Mouse (Mus musculus) ES-Bruce4 (cell line): ENCODE results near the gene Grm7. TPM values are rescaled to one million over a fixed set of nuclear protein-coding genes. Genes with fewer than 3 reads are reported as not detected.

ENCODE experiments used
- H3K27ac ChIP-seq: 2 replicates; pipeline ENCODE4 v1.5.1; 2012; ENCODE audit warnings: low read length, inconsistent platforms; ENCODE audit not compliant: insufficient read depth
- H3K27me3 ChIP-seq: 2 replicates; pipeline ENCODE4 v1.6.1; 2012; ENCODE audit warnings: mild to moderate bottlenecking, low read length, inconsistent platforms; ENCODE audit not compliant: control insufficient read depth, poor library complexity, insufficient read depth, severe bottlenecking
- H3K36me3 ChIP-seq: 2 replicates; pipeline ENCODE4 v1.6.1; 2012; ENCODE audit warnings: inconsistent platforms, mild to moderate bottlenecking, low read length, moderate library complexity; ENCODE audit not compliant: control insufficient read depth, poor library complexity, insufficient read depth, severe bottlenecking
- H3K4me1 ChIP-seq: one replicate; pipeline ENCODE4 v1.8.1; 2011; ENCODE audit warnings: low read length; ENCODE audit not compliant: control insufficient read depth, insufficient read depth
- H3K4me3 ChIP-seq: 2 replicates; pipeline ENCODE4 v1.5.1; 2011; ENCODE audit warnings: low read depth, mild to moderate bottlenecking, low read length
- H3K9ac ChIP-seq: 2 replicates; pipeline ENCODE4 v1.6.1; 2012; ENCODE audit warnings: low read depth, mild to moderate bottlenecking, inconsistent platforms; ENCODE audit not compliant: poor library complexity, severe bottlenecking
- H3K9me3 ChIP-seq: replicated peaks from 2 replicates; pipeline ENCODE4 v1.6.1; 2012; ENCODE audit warnings: mild to moderate bottlenecking, low read length, inconsistent platforms; ENCODE audit not compliant: control insufficient read depth, poor library complexity, insufficient read depth, severe bottlenecking
- CTCF ChIP-seq: IDR thresholded peaks from one replicate; pipeline ENCODE4 v1.8.1; 2011; ENCODE audit warnings: low read depth, low read length
- EP300 ChIP-seq: IDR thresholded peaks from 2 replicates; pipeline ENCODE4 v1.6.1; 2011; ENCODE audit warnings: low read depth, low read length; ENCODE audit not compliant: insufficient read depth
- POLR2A ChIP-seq: IDR thresholded peaks from one replicate; pipeline ENCODE4 v1.8.1; 2011; ENCODE audit warnings: low read length; ENCODE audit not compliant: insufficient read depth
- polyA plus RNA-seq: library from polyadenylated mRNA; stranded (reverse); fragments of >200 nt; gene quantifications from 2 replicates; pipeline ENCODE4 v1.2.4, GENCODE M21; 2011; ENCODE audit warnings: low read depth; ENCODE audit not compliant: missing spikeins, insufficient read depth, insufficient read length

The Grm7 gene
- polyA plus RNA-seq, 1 experiment: not detected

DNA sequence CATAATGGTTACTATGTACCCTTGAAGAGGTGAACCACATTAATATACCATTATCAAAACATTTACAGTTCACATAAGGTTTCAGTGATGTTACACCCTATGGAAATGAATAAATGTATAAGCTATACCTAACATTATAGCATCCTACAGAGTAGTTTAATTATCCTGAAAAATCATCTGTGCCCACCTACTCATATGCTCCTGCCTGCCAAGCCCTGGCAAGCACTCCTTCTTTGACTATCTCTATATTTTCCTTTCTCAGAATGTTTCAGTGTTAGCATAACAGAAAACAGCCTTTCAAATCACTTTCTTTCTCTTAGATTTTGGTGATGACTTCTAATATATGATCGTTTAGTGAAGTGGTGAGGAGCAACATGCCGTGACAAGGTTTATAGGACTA lies 147.3 kb downstream of the Grm7 start:
- Histone ChIP-seq H3K9me3 (no peaks in the 10 kb centered on the region), H3K9ac (no peak overlapping the region), H3K4me3 (no peak overlapping the region), H3K27me3 (no peaks in the 10 kb centered on the region), H3K36me3 (no peaks in the 10 kb centered on the region), H3K27ac (no peak overlapping the region), H3K4me1 (no peaks in the 10 kb centered on the region)
- no peak for TF ChIP-seq CTCF
- no peak for TF ChIP-seq POLR2A
- TF ChIP-seq EP300: no peak

DNA sequence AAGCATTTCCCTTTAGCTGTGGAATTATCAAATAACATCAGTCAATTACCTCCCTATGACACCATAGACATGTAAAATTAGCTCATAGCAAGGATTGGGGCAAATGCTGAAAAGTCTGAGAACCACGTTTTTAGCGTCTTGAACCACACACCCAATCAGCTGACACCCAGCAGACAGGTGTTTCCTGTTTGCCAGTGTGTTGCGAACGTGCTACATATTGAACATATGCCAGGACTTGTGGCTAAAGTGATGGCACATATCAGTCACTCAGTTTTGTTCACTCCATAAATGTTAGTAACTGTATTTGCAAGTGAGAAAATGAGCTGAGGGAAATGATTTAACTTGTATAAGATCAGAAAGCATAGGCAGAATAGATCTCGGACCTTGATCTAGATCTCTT lies 162.1 kb downstream of the Grm7 start:
- Histone ChIP-seq H3K27me3 (no peaks in the 10 kb centered on the region), H3K36me3 (no peaks in the 10 kb centered on the region), H3K9ac (no peak overlapping the region), H3K4me3 (no peak overlapping the region), H3K9me3 (no peaks in the 10 kb centered on the region), H3K27ac (no peak overlapping the region), H3K4me1 (no peaks in the 10 kb centered on the region)
- no peak for TF ChIP-seq CTCF

- H3K4me1 ChIP-seq: no peaks in the 10 kb centered on the region
- H3K36me3 ChIP-seq: no peaks in the 10 kb centered on the region
- H3K27ac ChIP-seq: no peak overlapping the region
- no peak overlapping the region for H3K4me3 ChIP-seq
- TF ChIP-seq CTCF (no peak), EP300 (no peak), POLR2A (no peak)
- H3K9ac ChIP-seq: no peak overlapping the region
- no peaks in the 10 kb centered on the region for H3K9me3 ChIP-seq
- no peaks in the 10 kb centered on the region for H3K27me3 ChIP-seq
Measured at GRCm38 (mm10) chr6:110812214-110812613, 166.8 kb downstream of the Grm7 start.

DNA sequence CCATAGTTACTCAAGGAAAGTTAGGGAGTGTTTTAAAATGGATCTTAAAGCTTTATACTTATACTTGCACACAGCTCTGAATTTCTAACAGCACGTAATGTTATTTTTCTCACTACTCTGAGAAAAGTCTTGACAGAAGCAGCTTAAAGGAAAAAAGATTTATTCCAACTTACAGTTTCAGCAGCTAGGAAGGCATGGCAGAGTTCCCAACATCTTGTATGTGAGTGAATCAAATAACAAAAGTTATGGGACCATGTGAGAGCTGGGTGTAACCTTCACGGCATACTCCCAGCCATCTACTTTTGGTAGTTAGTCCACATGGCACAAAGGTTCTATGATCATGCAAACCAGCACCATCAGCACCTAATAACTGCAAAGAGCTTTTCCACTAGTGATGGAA lies 172.9 kb downstream of the Grm7 start:
- TF ChIP-seq POLR2A (no peak), EP300 (no peak), CTCF (no peak)
- no peaks in the 10 kb centered on the region for H3K27me3 ChIP-seq
- H3K27ac ChIP-seq: no peak overlapping the region
- H3K9ac ChIP-seq: no peak overlapping the region
- no peaks in the 10 kb centered on the region for H3K4me1 ChIP-seq
- no peaks in the 10 kb centered on the region for H3K36me3 ChIP-seq
- H3K4me3 ChIP-seq: no peak overlapping the region
- H3K9me3 ChIP-seq: no peaks in the 10 kb centered on the region

- Histone ChIP-seq H3K27ac (no peak overlapping the region), H3K4me3 (no peak overlapping the region), H3K9ac (no peak overlapping the region), H3K9me3 (no peaks in the 10 kb centered on the region), H3K36me3 (no peaks in the 10 kb centered on the region), H3K27me3 (no peaks in the 10 kb centered on the region), H3K4me1 (no peaks in the 10 kb centered on the region)
- TF ChIP-seq POLR2A: no peak
- no peak for TF ChIP-seq CTCF
- no peak for TF ChIP-seq EP300
Measured at GRCm38 (mm10) chr6:110868311-110868710, 222.9 kb downstream of the Grm7 start.

DNA sequence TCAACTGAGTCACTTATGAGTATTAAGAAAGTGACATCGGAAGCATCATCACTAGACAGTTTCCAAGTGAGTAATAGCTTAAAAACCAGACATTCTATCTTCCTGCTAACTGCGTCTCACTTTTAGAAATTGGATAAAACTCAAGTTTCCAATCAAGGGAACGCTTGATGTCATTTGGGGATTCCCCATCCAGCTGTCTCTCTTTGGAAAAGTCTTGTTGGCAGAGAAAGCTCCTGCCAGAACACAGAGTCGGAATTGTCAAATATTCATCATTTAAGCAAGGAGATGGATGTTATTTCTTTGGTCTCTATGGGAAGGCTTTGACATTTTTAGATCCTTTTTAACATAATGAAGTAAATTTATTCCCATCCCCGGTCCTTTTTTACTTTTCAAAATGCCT lies 336.6 kb downstream of the Grm7 start:
- H3K9me3 ChIP-seq: no peaks in the 10 kb centered on the region
- TF ChIP-seq CTCF (no peak), POLR2A (no peak), EP300 (no peak)
- no peaks in the 10 kb centered on the region for H3K4me1 ChIP-seq
- H3K27me3 ChIP-seq: no peaks in the 10 kb centered on the region
- no peak overlapping the region for H3K9ac ChIP-seq
- no peaks in the 10 kb centered on the region for H3K36me3 ChIP-seq
- no peak overlapping the region for H3K27ac ChIP-seq
- H3K4me3 ChIP-seq: no peak overlapping the region

DNA sequence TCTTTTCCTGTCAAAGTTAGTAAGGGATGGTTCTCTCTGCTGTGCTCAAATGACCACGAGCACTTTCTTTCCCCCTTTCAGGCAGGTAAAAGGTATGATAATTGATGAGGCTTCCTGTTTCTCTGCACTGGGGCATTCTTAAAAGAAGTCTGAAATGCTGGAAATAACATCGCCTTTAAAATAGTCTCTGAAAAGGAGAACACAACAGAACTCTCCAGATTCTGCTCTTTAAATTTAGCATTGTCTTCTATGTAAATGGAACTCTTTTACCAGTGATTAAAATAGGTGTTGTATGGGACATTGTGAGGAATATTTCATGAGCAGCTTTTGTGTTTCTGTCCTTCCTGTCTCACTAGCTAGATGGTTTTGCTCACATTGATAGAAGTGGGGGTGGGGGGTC lies 393.7 kb downstream of the Grm7 start:
- H3K4me3 ChIP-seq: no peak overlapping the region
- H3K27ac ChIP-seq: no peak overlapping the region
- H3K27me3 ChIP-seq: no peaks in the 10 kb centered on the region
- no peak overlapping the region for H3K9ac ChIP-seq
- H3K36me3 ChIP-seq: no peaks in the 10 kb centered on the region
- H3K9me3 ChIP-seq: no peaks in the 10 kb centered on the region
- no peak for TF ChIP-seq CTCF
- no peak for TF ChIP-seq POLR2A
- TF ChIP-seq EP300: no peak
- H3K4me1 ChIP-seq: no peaks in the 10 kb centered on the region
